Mouse (Mus musculus): ENCODE measurements at regions not wholly inside any gene's neighbourhood (a gene's known extent, or its start where the extent isn't known, plus 50 kb on each side); places are given as distances from the start of the nearest gene placed in this dataset.

- no peak for DNase-seq (ENCODE audit: inconsistent age in 2 of 2, low spot score in 1 of 2)
Observed at GRCm38 (mm10) chr15:27129697-27130096, 234.3 kb upstream of the Fbxl7 start.

- DNase-seq (ENCODE audit: inconsistent age in 2 of 2, low spot score in 1 of 2) = no peak
Observed at GRCm38 (mm10) chr15:27132761-27133160, 237.4 kb upstream of the Fbxl7 start.

- DNase-seq (ENCODE audit: inconsistent age in 2 of 2, low spot score in 1 of 2) = no peak
Observed at GRCm38 (mm10) chr15:27137580-27137979, 242.2 kb upstream of the Fbxl7 start.

- no peak for DNase-seq (ENCODE audit: inconsistent age in 2 of 2, low spot score in 1 of 2)
Observed at GRCm38 (mm10) chr15:27145860-27146259, 250.5 kb upstream of the Fbxl7 start.

GRCm38 (mm10) chr15:27160986-27161385 is 265.6 kb upstream of the Fbxl7 start:
- no peak for DNase-seq (ENCODE audit: inconsistent age in 2 of 2, low spot score in 1 of 2)

- no peak for DNase-seq (ENCODE audit: inconsistent age in 2 of 2, low spot score in 1 of 2)
Observed at GRCm38 (mm10) chr15:27167484-27167883, 272.1 kb upstream of the Fbxl7 start.

- no peak for DNase-seq (ENCODE audit: inconsistent age in 2 of 2, low spot score in 1 of 2)
Observed at GRCm38 (mm10) chr15:27169846-27170245, 274.5 kb upstream of the Fbxl7 start.

- DNase-seq (ENCODE audit: inconsistent age in 2 of 2, low spot score in 1 of 2) = no peak
Observed at GRCm38 (mm10) chr15:27173506-27173905, 278.1 kb upstream of the Fbxl7 start.

- no peak for DNase-seq (ENCODE audit: inconsistent age in 2 of 2, low spot score in 1 of 2)
Observed at GRCm38 (mm10) chr15:27178084-27178935, 282.9 kb upstream of the Fbxl7 start.

GRCm38 (mm10) chr15:27189699-27190098 is 276.8 kb upstream of the Ank start:
- peak; percentile 40 to 84 for DNase-seq (ENCODE audit: inconsistent age in 2 of 2, low spot score in 1 of 2)

GRCm38 (mm10) chr15:27201513-27201912 is 265.0 kb upstream of the Ank start:
- DNase-seq (ENCODE audit: inconsistent age in 2 of 2, low spot score in 1 of 2) = no peak

GRCm38 (mm10) chr15:27204888-27205287 is 261.6 kb upstream of the Ank start:
- DNase-seq (ENCODE audit: inconsistent age in 2 of 2, low spot score in 1 of 2) = peak in 1 of 2 experiments; percentile 20

GRCm38 (mm10) chr15:27207446-27207845 is 259.0 kb upstream of the Ank start:
- no peak for DNase-seq (ENCODE audit: inconsistent age in 2 of 2, low spot score in 1 of 2)

GRCm38 (mm10) chr15:27216387-27216786 is 250.1 kb upstream of the Ank start:
- no peak for DNase-seq (ENCODE audit: inconsistent age in 2 of 2, low spot score in 1 of 2)

- DNase-seq (ENCODE audit: inconsistent age in 2 of 2, low spot score in 1 of 2) = no peak
Observed at GRCm38 (mm10) chr15:27219126-27219738, 247.2 kb upstream of the Ank start.

- no peak for DNase-seq (ENCODE audit: inconsistent age in 2 of 2, low spot score in 1 of 2)
Observed at GRCm38 (mm10) chr15:27223610-27224511, 242.6 kb upstream of the Ank start.

GRCm38 (mm10) chr15:27224512-27224850 is 242.0 kb upstream of the Ank start:
- no peak for DNase-seq (ENCODE audit: inconsistent age in 2 of 2, low spot score in 1 of 2)

- DNase-seq (ENCODE audit: inconsistent age in 2 of 2, low spot score in 1 of 2) = no peak
Observed at GRCm38 (mm10) chr15:27232804-27233203, 233.7 kb upstream of the Ank start.

- DNase-seq (ENCODE audit: inconsistent age in 2 of 2, low spot score in 1 of 2) = peak; percentile 39 to 84
Observed at GRCm38 (mm10) chr15:27234770-27235169, 231.7 kb upstream of the Ank start.

- no peak for DNase-seq (ENCODE audit: inconsistent age in 2 of 2, low spot score in 1 of 2)
Observed at GRCm38 (mm10) chr15:27238301-27238700, 228.2 kb upstream of the Ank start.

GRCm38 (mm10) chr15:27246302-27246701 is 220.2 kb upstream of the Ank start:
- DNase-seq (ENCODE audit: inconsistent age in 2 of 2, low spot score in 1 of 2) = peak in 1 of 2 experiments; percentile 11

Measured in adrenal gland, adult (tissue).